Mouse (Mus musculus): ENCODE measurements around the gene Hoxc5.

The Hoxc5 gene

DNA sequence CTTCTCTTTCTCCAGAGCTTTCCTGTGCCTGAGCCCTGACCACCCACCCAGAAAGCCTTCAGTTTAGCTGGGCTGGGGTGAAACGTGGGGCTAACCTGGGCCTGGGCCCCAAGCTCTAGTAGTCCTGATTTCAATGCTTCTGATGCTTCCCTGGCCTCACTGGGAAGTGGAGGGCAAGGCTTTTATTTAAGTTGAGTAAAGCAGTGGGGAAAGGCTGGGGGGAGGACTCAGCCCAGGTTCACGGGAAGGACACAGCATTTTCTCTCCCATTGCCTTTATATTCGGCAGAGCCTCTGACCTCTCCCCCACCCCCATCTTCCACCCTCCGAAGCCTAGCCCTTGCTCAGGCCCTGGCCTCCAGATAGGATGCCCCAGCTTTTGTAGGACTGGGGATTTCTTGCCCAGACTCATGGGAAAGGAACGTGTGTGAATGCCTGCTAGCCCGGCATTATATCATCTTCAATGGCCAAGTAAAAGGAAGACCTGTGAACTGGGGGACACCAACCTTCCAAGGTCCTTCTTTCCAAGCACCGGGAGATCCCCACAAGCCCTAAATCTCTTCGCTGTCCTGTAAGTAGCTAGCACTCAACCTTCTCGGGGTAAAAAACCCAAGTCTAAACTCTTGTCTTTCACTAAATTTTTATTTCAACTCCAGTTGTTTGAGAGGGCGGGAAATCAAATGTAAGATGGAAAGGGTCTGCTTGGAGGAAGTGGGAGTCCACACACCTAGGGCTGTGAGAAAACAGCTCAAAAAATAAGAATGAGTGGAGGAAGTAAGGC lies 71.6 kb downstream of the Hoxc5 start:
- no peak for DNase-seq

- DNase-seq = no peak
These were observed 72.4 kb downstream of the Hoxc5 start for GRCm38 (mm10) chr15:103039609-103040008.

- no peak for DNase-seq
These were observed 73.4 kb downstream of the Hoxc5 start for GRCm38 (mm10) chr15:103040601-103041000.

GRCm38 (mm10) chr15:103041613-103042012 lies 74.4 kb downstream of the Hoxc5 start:
- DNase-seq = no peak

DNA sequence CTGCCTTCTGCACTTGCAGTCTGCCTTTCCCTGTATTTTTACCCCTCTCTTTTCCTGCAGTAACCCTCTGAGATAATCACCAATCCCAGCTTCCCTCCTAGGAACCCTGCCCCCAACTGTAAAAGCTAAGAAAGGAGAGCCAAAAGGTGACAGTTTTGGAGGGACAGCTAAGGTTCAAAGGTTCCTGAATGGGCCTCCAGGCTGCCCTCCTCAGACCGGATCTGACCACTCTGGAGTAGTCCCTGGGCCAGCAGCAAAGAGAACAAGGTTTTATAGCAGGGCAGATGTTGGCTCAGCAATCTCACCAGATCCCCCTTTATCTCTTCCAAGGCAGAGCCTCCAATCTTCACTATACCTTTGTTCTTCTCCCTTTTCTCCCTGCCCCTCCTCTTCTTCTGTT lies 75.0 kb downstream of the Hoxc5 start:
- no peak for DNase-seq

DNA sequence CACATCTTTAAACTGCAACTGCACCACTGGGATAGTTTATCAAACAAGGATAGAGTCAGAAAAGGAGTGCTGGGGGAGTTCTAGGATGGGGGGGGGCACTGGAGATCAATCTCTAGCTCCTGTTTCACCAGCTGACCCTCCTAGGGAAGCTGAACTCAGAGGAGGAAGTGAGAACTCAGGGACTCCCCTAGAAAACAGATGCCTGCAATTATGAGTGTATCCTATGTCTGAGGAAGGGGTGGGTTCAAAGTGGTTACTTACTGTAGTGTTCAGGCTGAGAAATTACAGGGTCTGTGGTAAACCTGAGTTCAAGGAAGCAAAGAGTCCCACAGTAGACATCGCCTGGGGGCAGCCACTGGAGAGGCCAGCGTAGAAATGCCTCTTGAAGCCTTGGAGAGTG lies 84.4 kb downstream of the Hoxc5 start:
- DNase-seq = no peak

GRCm38 (mm10) chr15:103053210-103053609 lies 86.0 kb downstream of the Hoxc5 start:
- no peak for DNase-seq

DNA sequence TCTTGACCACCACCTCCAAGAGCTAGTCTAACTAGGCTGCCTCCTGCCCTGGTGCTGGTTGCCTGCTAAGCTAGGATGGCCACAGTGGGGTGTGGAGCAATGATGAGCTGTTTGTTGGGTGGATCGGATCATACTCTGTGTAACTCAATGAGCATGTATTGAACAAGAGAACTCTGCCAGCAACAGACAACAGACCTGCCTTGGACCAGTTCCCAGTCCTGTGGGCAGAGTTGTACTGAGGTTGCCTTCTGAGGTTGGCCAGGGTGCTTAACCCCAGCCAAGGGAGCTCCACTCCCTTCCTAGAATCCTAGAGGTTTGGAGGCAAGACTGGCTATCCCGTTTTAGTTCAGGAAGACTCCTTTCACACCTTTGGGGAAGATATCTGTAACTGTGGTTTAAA lies 89.2 kb downstream of the Hoxc5 start:
- no peak for DNase-seq

DNA sequence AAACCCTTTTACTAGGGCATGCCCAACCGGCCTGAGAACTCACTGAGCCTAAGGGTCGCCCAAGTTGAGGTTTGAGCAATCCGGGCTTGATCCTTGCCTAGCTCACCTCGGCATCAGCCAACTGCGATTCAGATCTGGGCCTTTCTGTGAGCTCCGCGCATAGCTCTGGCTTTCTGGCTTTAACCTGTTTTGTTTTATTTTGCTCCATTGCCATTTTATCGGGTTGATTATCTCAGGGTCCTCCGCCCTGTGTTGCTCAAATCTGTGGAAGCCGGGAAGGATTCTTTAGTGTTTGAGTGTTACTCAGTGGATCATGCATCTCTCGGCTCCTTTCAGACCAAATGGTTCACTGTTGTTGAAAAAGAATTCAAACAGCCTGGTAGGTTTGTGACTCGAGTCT lies 91.5 kb downstream of the Hoxc5 start:
- no peak for DNase-seq

DNA sequence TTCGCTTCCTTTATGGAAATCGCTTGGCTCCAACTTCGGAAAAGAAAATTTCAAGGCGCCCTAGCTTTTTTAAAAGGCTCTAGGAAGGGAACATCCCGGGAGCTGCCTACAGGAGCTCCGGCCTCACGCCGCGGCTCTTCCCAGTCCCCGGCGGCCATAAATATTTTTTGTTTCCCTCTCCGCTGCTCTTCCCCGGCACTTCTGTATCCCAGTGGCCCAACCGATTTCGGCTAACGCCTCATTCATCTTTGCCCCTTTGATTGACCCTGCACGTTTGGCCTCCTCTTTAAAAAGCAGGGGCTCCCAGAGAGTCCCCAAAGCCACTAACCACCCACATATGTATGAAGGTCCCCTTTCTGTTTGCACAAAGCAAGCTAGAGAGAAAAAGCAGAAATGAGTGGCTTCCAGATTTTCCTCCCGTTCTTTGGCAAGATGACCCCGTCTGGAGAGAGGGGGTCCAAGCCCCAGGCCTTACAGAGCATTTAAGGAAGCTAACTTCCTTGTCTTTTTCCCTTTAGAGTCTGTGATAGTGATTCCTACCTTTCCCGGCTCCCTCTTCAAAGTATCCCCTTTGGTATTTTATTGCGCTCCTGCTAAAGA lies 92.2 kb downstream of the Hoxc5 start:
- no peak for DNase-seq

GRCm38 (mm10) chr15:103060021-103060340 lies 92.7 kb downstream of the Hoxc5 start:
- no peak for DNase-seq

DNA sequence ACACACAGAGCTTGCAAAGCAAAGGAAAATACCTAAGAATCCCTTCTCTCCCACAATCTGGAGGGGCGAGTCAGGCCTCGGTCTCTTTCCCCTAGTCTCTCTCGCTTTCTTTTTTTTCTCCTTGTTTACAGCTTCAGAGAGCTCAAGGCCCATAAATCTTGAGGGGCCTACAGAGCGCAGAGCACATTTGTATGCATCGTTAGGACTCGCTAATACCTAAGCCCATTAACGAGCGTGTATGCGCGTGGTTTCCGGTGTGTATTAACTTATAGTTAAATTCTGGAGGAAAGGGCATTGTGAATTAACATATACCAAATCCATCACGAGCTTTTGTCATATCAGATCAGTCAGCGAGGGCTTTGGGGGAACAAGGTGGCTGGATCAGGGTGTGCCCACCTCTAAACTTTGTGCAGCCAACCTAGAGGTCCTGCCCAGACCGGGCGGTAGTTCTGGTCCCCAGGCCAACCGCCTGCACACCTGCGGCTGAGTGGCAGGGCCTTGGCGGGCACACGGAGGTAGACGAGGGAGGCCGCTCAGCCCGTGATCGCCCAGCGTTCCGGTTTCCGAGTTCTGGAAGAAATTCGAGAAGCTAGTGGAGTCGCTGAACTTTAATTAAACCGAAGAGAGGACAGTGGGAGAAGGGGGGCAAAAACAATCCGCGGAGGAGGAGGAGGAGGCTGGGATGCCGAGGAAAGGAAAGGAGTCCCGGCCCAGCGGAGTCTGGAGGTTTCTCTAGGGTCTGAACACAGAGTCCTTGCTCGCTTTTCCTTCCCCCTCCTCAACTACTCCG lies 93.3 kb downstream of the Hoxc5 start:
- DNase-seq = no peak

- no peak for DNase-seq
These were observed 94.0 kb downstream of the Hoxc5 start for GRCm38 (mm10) chr15:103061131-103061825.

- DNase-seq = no peak
These were observed 94.7 kb downstream of the Hoxc5 start for GRCm38 (mm10) chr15:103061988-103062387.

GRCm38 (mm10) chr15:103065642-103066041 lies 98.4 kb downstream of the Hoxc5 start:
- DNase-seq = no peak

Measured in thymus, postnatal 36 days (tissue).